Mouse (Mus musculus): ENCODE results near the gene Parp6.

Parp6 gene

GRCm38 (mm10) chr9:59655958-59656634, 39.0 kb downstream of the Parp6 start, which contains the start of gene Pkm:
Gene Pkm (plus strand): TSS chr9:59656368.
- DNase-seq (ENCODE audit: low spot score in 2 of 2) = peak; percentile 96 to 98

GRCm38 (mm10) chr9:59656635-59657617, 39.8 kb downstream of the Parp6 start:
- DNase-seq (ENCODE audit: low spot score in 2 of 2) = peak; percentile 82 to 84

GRCm38 (mm10) chr9:59658146-59658545, 41.1 kb downstream of the Parp6 start:
- DNase-seq (ENCODE audit: low spot score in 2 of 2) = no peak

GRCm38 (mm10) chr9:59659036-59660026, 42.2 kb downstream of the Parp6 start:
- DNase-seq (ENCODE audit: low spot score in 2 of 2) = peak; percentile 74 to 87

GRCm38 (mm10) chr9:59660421-59660820, 43.3 kb downstream of the Parp6 start:
- DNase-seq (ENCODE audit: low spot score in 2 of 2) = no peak

- DNase-seq (ENCODE audit: low spot score in 2 of 2) = no peak
Measured at GRCm38 (mm10) chr9:59661298-59661975, 44.4 kb downstream of the Parp6 start.

- no peak for DNase-seq (ENCODE audit: low spot score in 2 of 2)
Measured at GRCm38 (mm10) chr9:59663226-59663625, 46.1 kb downstream of the Parp6 start.

GRCm38 (mm10) chr9:59663957-59664356, 46.9 kb downstream of the Parp6 start:
- DNase-seq (ENCODE audit: low spot score in 2 of 2) = no peak

GRCm38 (mm10) chr9:59664664-59665256, 47.7 kb downstream of the Parp6 start:
- no peak for DNase-seq (ENCODE audit: low spot score in 2 of 2)

GRCm38 (mm10) chr9:59666016-59666415, 48.9 kb downstream of the Parp6 start:
- no peak for DNase-seq (ENCODE audit: low spot score in 2 of 2)

GRCm38 (mm10) chr9:59666813-59667212, 49.7 kb downstream of the Parp6 start:
- DNase-seq (ENCODE audit: low spot score in 2 of 2) = no peak

GRCm38 (mm10) chr9:59667250-59667649, 50.2 kb downstream of the Parp6 start:
- no peak for DNase-seq (ENCODE audit: low spot score in 2 of 2)

GRCm38 (mm10) chr9:59667904-59668303, 50.8 kb downstream of the Parp6 start:
- DNase-seq (ENCODE audit: low spot score in 2 of 2) = no peak

- DNase-seq (ENCODE audit: low spot score in 2 of 2) = no peak
Measured at GRCm38 (mm10) chr9:59668473-59668872, 51.4 kb downstream of the Parp6 start.

- DNase-seq (ENCODE audit: low spot score in 2 of 2) = no peak
Measured at GRCm38 (mm10) chr9:59669172-59669571, 52.1 kb downstream of the Parp6 start.

- DNase-seq (ENCODE audit: low spot score in 2 of 2) = peak in 1 of 2 experiments; percentile 62
Measured at GRCm38 (mm10) chr9:59672195-59672894, 55.3 kb downstream of the Parp6 start.

GRCm38 (mm10) chr9:59673427-59673826, 56.3 kb downstream of the Parp6 start:
- no peak for DNase-seq (ENCODE audit: low spot score in 2 of 2)

GRCm38 (mm10) chr9:59675598-59675997, 58.5 kb downstream of the Parp6 start:
- peak in 1 of 2 experiments; percentile 57 for DNase-seq (ENCODE audit: low spot score in 2 of 2)

GRCm38 (mm10) chr9:59678313-59678712, 61.2 kb downstream of the Parp6 start:
- DNase-seq (ENCODE audit: low spot score in 2 of 2) = no peak

Data from frontal cortex, postnatal 36 days (tissue).